Mouse (Mus musculus) heart, embryonic 12.5 days (tissue): ENCODE data around the gene Plac9a. TPM values are rescaled to one million over a fixed set of nuclear protein-coding genes. Genes with fewer than 3 reads are reported as not detected.
"Not testable (repeated sequence)": the region's sequence is repeated elsewhere in the genome, so short reads cannot be mapped to it uniquely, and the experiment has no call there.

Source experiments
- ATAC-seq: fragments of 200-750 bp; cut with Nextera tagmentation; 2 replicates; pipeline ENCODE4 v1.8.0; 2017; ENCODE audit warnings: moderate TSS enrichment, moderate library complexity; ENCODE audit not compliant: insufficient number of reproducible peaks, low FRiP score
- H3K27ac ChIP-seq: fragments of 300-500 bp; sonication (generic); 2 replicates; pipeline ENCODE4 v1.5.1; 2016; ENCODE audit warnings: mild to moderate bottlenecking, moderate library complexity; ENCODE audit not compliant: poor library complexity, severe bottlenecking
- H3K27me3 ChIP-seq: fragments of 300-500 bp; sonication (generic); replicated peaks from 2 replicates; pipeline ENCODE4 v1.6.1; 2016; ENCODE audit warnings: mild to moderate bottlenecking, moderate library complexity
- H3K36me3 ChIP-seq: fragments of 300-500 bp; sonication (generic); 2 replicates; pipeline ENCODE4 v1.6.1; 2016; ENCODE audit warnings: mild to moderate bottlenecking, moderate library complexity
- H3K4me1 ChIP-seq: fragments of 300-500 bp; sonication (generic); replicated peaks from 2 replicates; pipeline ENCODE4 v1.6.1; 2016; ENCODE audit warnings: mild to moderate bottlenecking
- H3K4me2 ChIP-seq: fragments of 300-500 bp; sonication (generic); 2 replicates; pipeline ENCODE4 v1.6.1; 2016; ENCODE audit warnings: mild to moderate bottlenecking, moderate library complexity
- H3K4me3 ChIP-seq: fragments of 300-500 bp; sonication (generic); 2 replicates; pipeline ENCODE4 v1.5.1; 2016; ENCODE audit warnings: mild to moderate bottlenecking
- H3K9ac ChIP-seq: fragments of 300-500 bp; sonication (generic); 2 replicates; pipeline ENCODE4 v1.6.1; 2016; ENCODE audit warnings: mild to moderate bottlenecking, moderate library complexity
- H3K9me3 ChIP-seq: fragments of 300-500 bp; sonication (generic); replicated peaks from 2 replicates; pipeline ENCODE4 v1.6.1; 2016; ENCODE audit warnings: mild to moderate bottlenecking, moderate library complexity
- WGBS: fragments of 180-500 bp; shearing (Covaris S2); methylation state at CpG from one replicate; pipeline ENCODE4 v1.1.7; 2016; 5-methylcytosine and 5-hydroxymethylcytosine counted together
- polyA plus RNA-seq: library from polyadenylated mRNA; unstranded; fragments of >200 nt; fragmentation: Nextera tagmentation; extraction: Ambion mirVana; gene quantifications from 2 replicates; pipeline ENCODE4 v1.2.1, GENCODE M21; 2016

Plac9a gene
- polyA plus RNA-seq: not detected in 2 replicates

DNA sequence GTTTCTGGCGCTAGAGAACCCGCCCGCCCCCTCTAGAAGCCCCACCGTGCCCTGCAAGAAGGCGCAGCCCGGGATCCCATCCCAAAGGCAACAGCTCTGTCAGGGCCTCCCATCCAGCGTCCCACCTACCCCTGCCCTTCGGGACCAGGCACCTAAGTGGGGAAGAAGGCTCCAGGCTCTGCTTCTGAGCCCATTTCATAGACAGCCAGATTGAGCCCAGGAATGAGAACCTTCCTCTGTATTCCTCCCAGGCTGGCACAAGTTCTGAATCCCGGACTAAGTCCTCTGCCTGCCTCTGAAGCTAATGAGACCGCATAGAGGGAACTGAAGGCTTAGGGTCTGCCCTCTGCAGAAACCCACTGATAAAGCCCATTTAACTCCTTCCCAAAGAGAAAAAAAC lies at the start of gene Plac9a:
Plac9a (minus strand) TSS at position 101 of the 400 bp plus-strand sequence.
- H3K4me3 ChIP-seq, H3K36me3 ChIP-seq, H3K9me3 ChIP-seq, H3K27me3 ChIP-seq, H3K4me1 ChIP-seq, H3K27ac ChIP-seq, ATAC-seq, H3K9ac ChIP-seq, H3K4me2 ChIP-seq: not testable (repeated sequence)
- no CpG with 5 or more reads among the region's 10 CpGs for WGBS

DNA sequence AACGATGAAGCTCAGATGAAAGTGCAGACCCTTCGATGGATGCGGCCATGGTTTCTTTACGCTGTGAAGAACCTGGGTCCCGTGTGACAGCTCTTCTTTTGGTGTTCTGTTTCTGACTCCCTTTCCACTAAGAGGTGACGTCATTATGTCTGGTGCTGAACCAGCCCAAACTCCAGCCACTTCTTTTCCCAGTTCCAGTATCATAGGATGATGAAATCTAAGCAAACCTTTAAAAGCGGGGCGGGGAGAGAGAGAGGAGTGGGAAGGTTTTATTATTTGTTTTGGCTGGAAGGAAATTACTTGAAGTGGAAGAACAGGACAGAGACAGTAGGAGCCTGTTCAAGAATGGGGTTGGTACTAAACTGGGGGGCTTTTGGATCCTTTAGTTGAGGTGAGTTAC lies 35.1 kb upstream of the Plac9a start, which contains the start of gene Cphx1:
Cphx1 (plus strand) TSS at position 301 of the 400 bp plus-strand sequence.
- WGBS: no CpG with 5 or more reads among the region's 8 CpGs
- not testable (repeated sequence) for H3K27ac ChIP-seq, H3K4me3 ChIP-seq, H3K9me3 ChIP-seq, ATAC-seq, H3K4me1 ChIP-seq, H3K36me3 ChIP-seq, H3K4me2 ChIP-seq, H3K27me3 ChIP-seq, H3K9ac ChIP-seq

DNA sequence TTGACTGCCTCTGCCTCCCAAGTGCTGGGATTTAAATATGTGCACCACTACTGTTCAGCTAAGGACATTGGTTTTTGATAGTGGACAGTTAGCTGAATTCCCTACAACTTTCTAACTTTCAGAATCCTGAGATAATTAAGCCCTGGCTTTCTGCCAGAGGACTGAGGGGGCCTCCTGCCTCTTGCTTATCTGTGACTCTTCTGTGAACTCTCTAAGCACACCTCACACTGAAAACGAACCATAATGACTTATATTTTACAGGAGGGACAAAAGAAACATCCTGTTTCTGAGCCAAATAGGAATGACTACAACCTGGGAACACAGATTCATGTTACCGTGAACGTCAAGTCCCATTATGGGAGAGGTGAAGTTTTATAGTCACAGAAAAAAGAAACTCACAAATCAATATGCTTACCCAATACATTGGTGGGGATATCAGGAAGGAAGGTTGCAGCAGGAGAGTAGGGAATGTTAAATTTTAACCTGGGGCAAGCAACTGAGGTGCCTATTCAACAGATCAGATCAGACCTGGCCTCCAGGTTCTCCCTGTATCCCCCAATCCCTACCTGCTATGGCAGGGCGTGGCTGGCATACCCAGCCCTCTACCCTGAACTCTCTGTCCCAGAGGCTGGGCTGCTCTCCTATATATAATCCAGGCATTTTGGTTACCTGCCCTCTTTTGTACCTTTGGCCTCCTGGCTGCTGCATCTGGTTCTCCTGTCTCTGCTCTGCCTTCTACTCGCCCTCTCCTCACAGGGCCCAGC lies 34.1 kb upstream of the Plac9a start:
- not testable (repeated sequence) for H3K4me2 ChIP-seq, H3K4me1 ChIP-seq, H3K4me3 ChIP-seq, H3K9ac ChIP-seq, H3K27ac ChIP-seq, H3K9me3 ChIP-seq, H3K36me3 ChIP-seq, ATAC-seq, H3K27me3 ChIP-seq
- no CpG with 5 or more reads among the region's 5 CpGs for WGBS

DNA sequence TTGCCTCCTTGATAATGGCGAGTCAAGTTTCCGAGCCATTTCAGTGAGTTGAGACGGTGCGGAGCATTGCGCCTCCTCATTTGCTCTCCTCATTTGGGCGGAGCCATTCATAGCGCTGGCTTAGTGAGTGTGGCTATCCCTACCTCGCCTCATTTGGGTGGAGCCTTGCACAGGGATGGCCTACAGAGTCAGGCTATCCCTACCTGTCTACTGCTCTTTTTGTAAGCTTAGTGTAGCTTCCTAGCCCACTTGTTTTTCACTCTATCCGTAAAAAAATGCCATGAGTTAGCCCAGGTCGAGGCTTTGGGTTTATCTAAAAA lies 24.6 kb upstream of the Plac9a start, which contains the start of gene Tmem254a:
Tmem254a (minus strand) TSS at position 111 of the 320 bp plus-strand sequence.
- WGBS: no CpG with 5 or more reads among the region's 10 CpGs
- not testable (repeated sequence) for H3K9me3 ChIP-seq, H3K27ac ChIP-seq, H3K4me2 ChIP-seq, H3K4me3 ChIP-seq, H3K9ac ChIP-seq, H3K27me3 ChIP-seq, ATAC-seq, H3K36me3 ChIP-seq, H3K4me1 ChIP-seq

DNA sequence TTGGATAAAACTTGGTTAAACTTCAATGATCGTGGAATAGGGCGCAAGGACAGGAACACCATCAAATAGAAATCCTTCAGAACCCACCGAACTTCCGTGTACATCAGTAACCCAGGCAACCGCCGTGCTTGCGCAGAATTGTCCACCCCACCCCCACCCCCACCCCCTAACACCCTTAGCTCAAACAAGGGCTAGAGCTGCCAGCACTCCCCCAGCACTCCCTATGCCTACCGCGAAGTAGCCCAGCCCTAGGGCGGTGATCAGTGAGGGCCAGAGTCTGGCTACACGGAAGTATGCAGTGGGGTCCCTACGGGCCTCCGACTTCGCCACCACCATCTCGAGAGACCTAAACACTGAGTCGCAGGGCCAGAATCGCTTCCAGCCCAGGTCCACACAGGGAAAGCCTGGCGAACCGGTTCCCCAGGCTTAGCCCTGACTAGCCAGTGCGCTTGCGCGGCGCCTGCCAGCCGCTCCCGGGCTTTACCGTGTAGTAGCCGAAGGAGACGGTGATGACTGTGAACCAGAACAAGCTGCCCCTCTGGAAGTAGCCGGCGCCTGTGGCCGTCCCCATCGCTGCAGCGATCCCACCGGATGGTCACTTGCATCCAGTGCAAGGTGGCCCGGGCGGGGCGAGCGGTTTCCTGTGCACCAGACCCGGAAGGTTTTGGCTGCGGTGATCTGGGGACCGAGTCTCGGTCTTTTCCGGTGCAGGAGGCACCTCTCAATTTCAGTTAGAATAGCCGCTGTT lies 24.1 kb upstream of the Plac9a start:
- H3K9me3 ChIP-seq, H3K9ac ChIP-seq, H3K27me3 ChIP-seq, H3K27ac ChIP-seq, H3K4me2 ChIP-seq, H3K4me3 ChIP-seq, H3K36me3 ChIP-seq, H3K4me1 ChIP-seq: not testable (repeated sequence)
- ATAC-seq: peak; percentile 2; the same call in 1 of the 2 replicates
- WGBS: no CpG with 5 or more reads among the region's 44 CpGs

DNA sequence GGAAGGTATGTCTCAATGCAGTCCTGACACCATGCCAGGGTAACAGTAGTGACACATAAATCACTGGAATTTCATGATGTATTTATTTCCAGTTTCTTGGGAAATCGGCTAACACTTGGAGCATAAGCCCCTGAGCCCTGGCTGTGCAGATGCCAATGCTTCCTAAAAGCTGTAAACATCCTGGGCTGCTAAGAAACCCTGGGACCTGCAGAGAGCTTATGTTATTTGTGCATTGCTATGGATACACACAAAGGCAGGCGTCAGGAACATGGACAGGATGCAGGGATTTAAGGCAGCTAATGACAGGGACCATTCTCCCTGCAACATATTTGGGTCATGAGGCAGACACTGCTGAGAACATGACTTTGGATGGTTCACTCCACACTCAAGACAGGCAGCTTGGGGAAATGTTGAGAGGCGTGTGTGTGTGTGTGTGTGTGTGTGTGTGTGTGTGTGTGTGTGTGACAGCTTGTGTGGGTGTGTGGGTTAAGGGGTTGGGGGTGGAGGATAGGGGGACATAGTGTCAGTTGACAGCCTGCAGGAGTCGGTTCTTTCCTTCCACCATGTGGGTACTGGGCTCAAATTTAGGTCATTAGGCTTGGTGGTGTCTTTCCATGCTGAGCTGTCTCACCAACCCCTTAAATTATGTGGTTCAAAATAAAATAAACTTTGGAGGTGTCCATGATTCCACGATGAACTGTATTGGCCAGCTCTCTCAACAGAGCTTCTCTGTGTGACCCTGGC lies 15.7 kb upstream of the Plac9a start:
- H3K36me3 ChIP-seq, ATAC-seq: not testable (repeated sequence)
- WGBS: no CpG with 5 or more reads among the region's 5 CpGs

DNA sequence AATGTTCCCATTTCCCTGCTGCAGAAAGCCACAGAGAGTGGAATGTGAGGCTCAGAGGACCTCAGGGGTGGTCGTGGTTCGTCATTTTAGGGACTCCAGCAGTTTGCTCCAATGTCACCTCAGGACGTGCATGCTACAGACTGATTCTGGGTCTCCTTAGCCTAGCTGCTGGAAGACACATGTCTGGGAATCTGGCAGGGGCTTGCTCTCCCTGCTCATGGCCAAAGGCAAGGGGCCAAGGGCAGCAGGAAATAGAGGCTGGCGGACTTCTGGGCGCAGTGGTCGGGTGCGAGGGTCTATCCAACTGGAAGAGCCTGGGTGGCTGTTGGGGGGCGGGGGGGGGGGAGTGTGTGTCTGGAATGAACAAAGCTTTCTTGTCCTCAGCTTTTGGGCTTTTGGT lies 6.1 kb upstream of the Plac9a start:
- H3K9ac ChIP-seq, H3K4me1 ChIP-seq, H3K36me3 ChIP-seq, H3K27ac ChIP-seq, H3K27me3 ChIP-seq, H3K9me3 ChIP-seq, H3K4me3 ChIP-seq, H3K4me2 ChIP-seq, ATAC-seq: not testable (repeated sequence)
- no CpG with 5 or more reads among the region's 8 CpGs for WGBS

More for the DNA sequence above, 15.7 kb upstream of the Plac9a start:
- H3K27me3 ChIP-seq, H3K9me3 ChIP-seq, H3K4me1 ChIP-seq, H3K27ac ChIP-seq, H3K4me2 ChIP-seq, H3K9ac ChIP-seq, H3K4me3 ChIP-seq: not testable (repeated sequence)

DNA sequence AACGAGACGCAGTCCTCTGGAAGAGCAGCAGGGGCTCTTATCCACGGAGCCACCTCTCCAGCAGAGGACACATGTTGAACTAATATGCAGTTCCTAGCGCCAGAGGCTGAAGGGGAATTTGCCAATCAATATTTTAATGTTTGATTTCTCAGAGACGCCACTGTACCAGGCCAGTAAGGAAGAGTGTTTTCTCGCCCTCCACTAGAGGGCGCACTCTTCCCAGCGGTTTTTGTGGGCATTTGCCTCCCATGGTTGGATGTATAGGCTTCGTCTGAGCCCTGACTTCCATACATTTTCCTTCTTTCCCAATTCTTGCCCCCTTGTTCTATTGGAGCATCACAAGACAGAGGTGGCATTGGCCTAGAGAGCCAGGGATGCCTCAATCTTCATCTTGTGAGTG lies 4.4 kb upstream of the Plac9a start:
- ATAC-seq: not testable (repeated sequence)

DNA sequence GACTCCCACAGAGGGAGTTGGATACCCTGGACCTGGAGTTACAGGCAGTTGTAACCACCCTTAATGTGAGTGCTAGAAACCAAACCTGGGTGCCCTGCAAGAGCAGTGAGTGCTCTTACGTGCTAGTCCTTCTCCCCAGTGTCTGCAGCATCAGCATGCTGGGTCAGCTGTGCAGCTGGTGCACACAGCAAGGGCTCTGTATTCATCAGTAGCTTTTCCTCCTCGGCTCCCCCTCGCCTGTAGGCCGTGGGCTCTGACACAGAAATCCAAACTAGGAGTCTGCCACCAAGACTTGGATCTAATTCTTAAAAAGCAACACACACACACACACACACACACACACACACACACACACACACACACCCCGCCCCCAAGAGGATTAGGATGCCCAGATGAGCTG lies 2.3 kb upstream of the Plac9a start:
- not testable (repeated sequence) for H3K36me3 ChIP-seq, H3K4me2 ChIP-seq, ATAC-seq, H3K9me3 ChIP-seq, H3K9ac ChIP-seq, H3K27ac ChIP-seq, H3K4me1 ChIP-seq, H3K27me3 ChIP-seq, H3K4me3 ChIP-seq
- WGBS: 86% methylated on average over 1 of the region's 5 CpGs

More for the DNA sequence above, 4.4 kb upstream of the Plac9a start:
- no CpG with 5 or more reads among the region's 9 CpGs for WGBS
- not testable (repeated sequence) for H3K4me1 ChIP-seq, H3K36me3 ChIP-seq, H3K27ac ChIP-seq, H3K27me3 ChIP-seq, H3K4me2 ChIP-seq, H3K4me3 ChIP-seq, H3K9me3 ChIP-seq, H3K9ac ChIP-seq

DNA sequence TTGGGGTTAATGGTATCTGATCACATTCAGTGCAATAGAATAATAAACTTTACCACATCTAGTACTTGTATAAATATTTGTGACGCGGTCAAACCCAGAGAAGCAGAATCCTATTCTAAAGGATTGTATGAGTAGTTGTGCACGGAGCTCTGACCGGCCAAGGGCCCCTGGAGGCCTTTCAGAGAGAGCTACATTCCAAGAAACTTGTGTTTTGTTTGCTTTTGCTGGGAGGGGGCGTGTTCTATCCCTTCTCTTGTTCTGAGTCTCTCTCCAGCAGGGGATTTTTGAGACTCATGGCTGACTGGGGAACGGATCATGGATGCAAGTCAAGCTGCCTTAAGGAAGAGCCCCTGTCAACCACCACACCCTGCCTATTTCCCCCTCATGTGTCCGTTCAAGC lies 7.2 kb downstream of the Plac9a start:
- H3K36me3 ChIP-seq, ATAC-seq, H3K9ac ChIP-seq, H3K4me1 ChIP-seq, H3K4me3 ChIP-seq, H3K27ac ChIP-seq, H3K9me3 ChIP-seq, H3K4me2 ChIP-seq, H3K27me3 ChIP-seq: not testable (repeated sequence)
- whole genome bisulfite sequencing: no CpG with 5 or more reads among the region's 7 CpGs

DNA sequence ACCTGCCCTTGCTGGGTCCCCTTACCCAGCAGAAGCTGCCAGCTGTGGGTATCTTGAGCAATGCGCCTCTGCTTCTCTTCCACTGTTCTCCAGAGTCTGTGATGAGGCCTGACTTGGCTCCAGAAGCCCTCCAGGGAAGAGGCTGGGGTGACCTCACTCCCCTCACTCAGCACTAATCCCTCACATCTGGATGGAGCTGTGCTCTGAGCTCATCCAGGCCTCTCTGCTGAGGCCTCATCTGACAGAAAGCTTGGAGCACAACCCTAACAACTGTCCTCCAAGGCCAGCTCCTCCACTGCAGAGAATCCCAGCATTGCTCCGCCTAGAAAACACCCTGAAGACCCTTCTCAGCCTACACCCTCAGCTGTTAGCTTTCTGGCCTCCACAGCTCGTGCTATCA lies 8.3 kb downstream of the Plac9a start:
- not testable (repeated sequence) for H3K4me2 ChIP-seq, ATAC-seq, H3K27ac ChIP-seq, H3K9me3 ChIP-seq, H3K4me1 ChIP-seq, H3K36me3 ChIP-seq, H3K27me3 ChIP-seq, H3K9ac ChIP-seq, H3K4me3 ChIP-seq
- WGBS: no CpG with 5 or more reads among the region's 3 CpGs
